ENCODE assay signal across 8 mouse cellular contexts in genomic region chr11:113611664-113612611, GRCm38 (mm10). TPM values are rescaled to one million over a fixed set of nuclear protein-coding genes. Genes with fewer than 3 reads are reported as not detected.
DNase-seq lines count a peak whose midpoint lies in the region; ATAC-seq and TF ChIP-seq lines count a peak whose summit lies in the region.

No protein-coding gene starts in this region.

- H3K27me3 ChIP-seq in heart, embryonic 10.5 days (ENCODE audit: insufficient read depth, poor library complexity, severe bottlenecking): peaks cover 27% of the 10 kb centered on the region
- no peaks in the 10 kb centered on the region for H3K27me3 ChIP-seq in intestine, postnatal 0 days (replicated peaks; ENCODE audit: control insufficient read depth, insufficient read depth, low read length)
- 0 out of 2 replicates have a peak, but pooled peaks cover 4% of the 10 kb centered on the region for H3K27me3 ChIP-seq in limb, embryonic 15.5 days
- H3K27me3 ChIP-seq in midbrain, embryonic 16.5 days (ENCODE audit: control insufficient read depth, insufficient read depth, low read depth, low read length): no peaks in the 10 kb centered on the region
- no peaks in the 10 kb centered on the region for H3K27me3 ChIP-seq in testis, adult 2 months (ENCODE audit: control insufficient read depth, insufficient read depth, low read length)

- 17% methylated on average over 24 of the region's 24 CpGs for WGBS in heart, embryonic 10.5 days
- 31% methylated on average over 24 of the region's 24 CpGs for WGBS in intestine, postnatal 0 days
- 25% methylated on average over 24 of the region's 24 CpGs for WGBS in limb, embryonic 15.5 days
- 9% methylated on average over 24 of the region's 24 CpGs for WGBS in midbrain, embryonic 16.5 days

- peak overlapping the region; percentile 46 for H3K4me3 ChIP-seq in heart, embryonic 10.5 days
- H3K4me3 ChIP-seq in intestine, postnatal 0 days (ENCODE audit: low read depth, low read length): no peak overlapping the region
- no peak overlapping the region for H3K4me3 ChIP-seq in limb, embryonic 15.5 days
- H3K4me3 ChIP-seq in midbrain, embryonic 16.5 days (ENCODE audit: low read depth, low read length): no peak overlapping the region
- H3K4me3 ChIP-seq in testis, adult 2 months (ENCODE audit: control insufficient read depth, low read depth, low read length): peak overlapping the region; percentile 43

- peaks cover 10% of the 10 kb centered on the region for H3K4me1 ChIP-seq in heart, embryonic 10.5 days
- no peaks in the 10 kb centered on the region for H3K4me1 ChIP-seq in intestine, postnatal 0 days (replicated peaks; ENCODE audit: control insufficient read depth, insufficient read depth, low read length)
- peaks cover 11% of the 10 kb centered on the region for H3K4me1 ChIP-seq in limb, embryonic 15.5 days
- H3K4me1 ChIP-seq in midbrain, embryonic 16.5 days (ENCODE audit: control insufficient read depth, insufficient read depth, low read length): peaks cover 3% of the 10 kb centered on the region; the same call in 1 of the 2 replicates
- H3K4me1 ChIP-seq in testis, adult 2 months (ENCODE audit: control insufficient read depth, insufficient read depth, low read length): peaks cover 6% of the 10 kb centered on the region

- no peak for TF ChIP-seq POLR2A in testis, adult 2 months (IDR thresholded peaks at IDR 0.05; ENCODE audit: control insufficient read depth, low read depth, low read length)

- peak; percentile 83 for DNase-seq in heart, embryonic 10.5 days (ENCODE audit: low spot score)
- no peak for DNase-seq in heart, adult 8-10 months (ENCODE audit: low spot score)
- DNase-seq in c-Kit-positive CD71-positive TER-119-positive erythroid progenitor cells, embryonic 14.5 days (ENCODE audit: low spot score): peak; percentile 19
- DNase-seq in frontal cortex, postnatal 25 days (ENCODE audit: low spot score in 2 of 2): peak; percentile 30 to 42

- peak overlapping the region; percentile 77 for H3K27ac ChIP-seq in heart, embryonic 10.5 days
- H3K27ac ChIP-seq in intestine, postnatal 0 days (ENCODE audit: low read depth, low read length): no peak overlapping the region; the same call in 1 of the 2 replicates
- no peak overlapping the region for H3K27ac ChIP-seq in limb, embryonic 15.5 days
- H3K27ac ChIP-seq in midbrain, embryonic 16.5 days (ENCODE audit: low read length): 0 out of 2 replicates have a peak overlapping the region, but pooled peaks have one; percentile 40
- peak overlapping the region; percentile 18; the same call in 1 of the 2 replicates for H3K27ac ChIP-seq in testis, adult 2 months (ENCODE audit: control insufficient read depth, insufficient read depth, low read depth, low read length)

- H3K4me2 ChIP-seq in intestine, postnatal 0 days (replicated peaks; ENCODE audit: low read depth): peak overlapping the region; percentile 37
- peak overlapping the region; percentile 19; the same call in 1 of the 2 replicates for H3K4me2 ChIP-seq in limb, embryonic 15.5 days
- peak overlapping the region; percentile 16 for H3K4me2 ChIP-seq in midbrain, embryonic 16.5 days (ENCODE audit: low read length)

- no peak overlapping the region for H3K9ac ChIP-seq in intestine, postnatal 0 days (ENCODE audit: low read depth, low read length)
- H3K9ac ChIP-seq in limb, embryonic 15.5 days: no peak overlapping the region
- H3K9ac ChIP-seq in midbrain, embryonic 16.5 days (ENCODE audit: low read depth, low read length): no peak overlapping the region

- H3K9me3 ChIP-seq in heart, embryonic 10.5 days: no peaks in the 10 kb centered on the region
- no peaks in the 10 kb centered on the region for H3K9me3 ChIP-seq in intestine, postnatal 0 days (ENCODE audit: control insufficient read depth)
- H3K9me3 ChIP-seq in limb, embryonic 15.5 days: no peaks in the 10 kb centered on the region
- no peaks in the 10 kb centered on the region for H3K9me3 ChIP-seq in midbrain, embryonic 16.5 days (replicated peaks; ENCODE audit: control insufficient read depth, low read length, poor library complexity, severe bottlenecking)

- no peak for ATAC-seq in intestine, postnatal 0 days
- no peak for ATAC-seq in limb, embryonic 15.5 days (ENCODE audit: insufficient number of reproducible peaks, low FRiP score, low TSS enrichment, low read depth)
- ATAC-seq in midbrain, embryonic 16.5 days: peak; percentile 82

- peak; percentile 78 for TF ChIP-seq CTCF in intestine, postnatal 0 days (IDR thresholded peaks at IDR 0.05; ENCODE audit: low read depth)
- peak; percentile 92 for TF ChIP-seq CTCF in testis, adult 2 months (IDR thresholded peaks at IDR 0.05; ENCODE audit: control insufficient read depth, insufficient read depth, insufficient replicate concordance, low read depth, low read length)

- no peaks in the 10 kb centered on the region for H3K36me3 ChIP-seq in heart, embryonic 10.5 days
- no peaks in the 10 kb centered on the region for H3K36me3 ChIP-seq in intestine, postnatal 0 days (ENCODE audit: control insufficient read depth, insufficient read depth)
- H3K36me3 ChIP-seq in limb, embryonic 15.5 days: no peaks in the 10 kb centered on the region
- no peaks in the 10 kb centered on the region for H3K36me3 ChIP-seq in midbrain, embryonic 16.5 days (ENCODE audit: control insufficient read depth, insufficient read depth, low read length)
- no peaks in the 10 kb centered on the region for H3K36me3 ChIP-seq in testis, adult 2 months (ENCODE audit: control insufficient read depth, insufficient read depth, low read length)

RNA-seq across cellular contexts. Expression of gene Sstr2, which starts 7.2 kb away (rescaled TPM):
- 0.74 and 1.1 TPM in 2 replicates for polyA plus RNA-seq in heart, embryonic 10.5 days (2016; fragmentation: Nextera tagmentation; extraction: Ambion mirVana)
- not detected for total RNA-seq in heart, adult 8-10 months (2022)
- 0.99 and 1.0 TPM in 2 replicates for polyA plus RNA-seq in intestine, postnatal 0 days (2015; fragmentation: Nextera tagmentation; extraction: Ambion mirVana)
- 1.0 and 1.6 TPM in 2 replicates for polyA plus RNA-seq in limb, embryonic 15.5 days (2015; fragmentation: Nextera tagmentation; extraction: Ambion mirVana)
- polyA plus RNA-seq in midbrain, embryonic 16.5 days (2015; fragmentation: Nextera tagmentation; extraction: Ambion mirVana): 15.5 and 17.3 TPM in 2 replicates
- 0.85 and 1.3 TPM in 2 replicates for polyA plus RNA-seq in testis, adult 2 months (2012; rRNA removed)

RNA-seq across cellular contexts. Expression of gene Cog1, which starts 37.0 kb away (rescaled TPM):
- 23.2 and 23.3 TPM in 2 replicates for polyA plus RNA-seq in heart, embryonic 10.5 days (2016; fragmentation: Nextera tagmentation; extraction: Ambion mirVana)
- total RNA-seq in heart, adult 8-10 months (2022): 10 to 100 TPM; 21.0 to 26.0 (median 22.8) TPM
- polyA plus RNA-seq in intestine, postnatal 0 days (2015; fragmentation: Nextera tagmentation; extraction: Ambion mirVana): 19.6 and 20.9 TPM in 2 replicates
- 24.9 and 25.4 TPM in 2 replicates for polyA plus RNA-seq in limb, embryonic 15.5 days (2015; fragmentation: Nextera tagmentation; extraction: Ambion mirVana)
- polyA plus RNA-seq in midbrain, embryonic 16.5 days (2015; fragmentation: Nextera tagmentation; extraction: Ambion mirVana): 32.4 and 36.3 TPM in 2 replicates
- 50.2 and 58.0 TPM in 2 replicates for polyA plus RNA-seq in testis, adult 2 months (2012; rRNA removed)

RNA-seq across cellular contexts. Expression of gene Slc39a11, which starts 37.9 kb away (rescaled TPM):
- 23.0 and 26.6 TPM in 2 replicates for polyA plus RNA-seq in heart, embryonic 10.5 days (2016; fragmentation: Nextera tagmentation; extraction: Ambion mirVana)
- total RNA-seq in heart, adult 8-10 months (2022): 1 to 10 TPM; 2.8 to 4.4 (median 4.0) TPM
- polyA plus RNA-seq in intestine, postnatal 0 days (2015; fragmentation: Nextera tagmentation; extraction: Ambion mirVana): 50.7 and 54.7 TPM in 2 replicates
- 30.0 and 30.1 TPM in 2 replicates for polyA plus RNA-seq in limb, embryonic 15.5 days (2015; fragmentation: Nextera tagmentation; extraction: Ambion mirVana)
- 37.6 and 38.5 TPM in 2 replicates for polyA plus RNA-seq in midbrain, embryonic 16.5 days (2015; fragmentation: Nextera tagmentation; extraction: Ambion mirVana)
- polyA plus RNA-seq in testis, adult 2 months (2012; rRNA removed): 8.1 and 8.9 TPM in 2 replicates

Comparison
In these comparisons a context has a peak if more than half of its experiments do, and no peak if none do; other contexts are left out.
1. H3K27ac ChIP-seq: peak in heart, embryonic 10.5 days (single experiment), midbrain, embryonic 16.5 days (single experiment) and testis, adult 2 months (single experiment); none in intestine, postnatal 0 days (single experiment) and limb, embryonic 15.5 days (single experiment).
2. H3K4me3 ChIP-seq: peak in heart, embryonic 10.5 days (single experiment) and testis, adult 2 months (single experiment); none in intestine, postnatal 0 days (single experiment), limb, embryonic 15.5 days (single experiment) and midbrain, embryonic 16.5 days (single experiment).
3. Peak in every context shown above with its lines, with median percentiles within 50 percentile points of each other: H3K4me2 ChIP-seq.